Mouse (Mus musculus) liver, embryonic 14.5 days (tissue): ENCODE measurements at regions not wholly inside any gene's neighbourhood (a gene's known extent, or its start where the extent isn't known, plus 50 kb on each side); places are given as distances from the start of the nearest gene placed in this dataset.

Experiments
- ATAC-seq: fragments of 200-750 bp; cut with Nextera tagmentation; 2 replicates; pipeline ENCODE4 v1.8.0; 2017; ENCODE audit warnings: moderate number of reproducible peaks, mild to moderate bottlenecking, moderate library complexity; ENCODE audit not compliant: insufficient read depth
- DNase-seq, 3 experiments: peaks; one replicate each; pipeline ENCODE4 v3.0.0-alpha.2; 2012 to 2013; ENCODE audit warnings: low read depth in 3 of 3, low spot score in 3 of 3
- H3K27ac ChIP-seq: fragments of 300-500 bp; sonication (generic); 2 replicates; pipeline ENCODE4 v1.5.1; 2014; ENCODE audit warnings: moderate library complexity, mild to moderate bottlenecking, control low read depth, inconsistent platforms
- H3K27me3 ChIP-seq: fragments of 300-500 bp; sonication (generic); 2 replicates; pipeline ENCODE4 v1.6.1; 2014; ENCODE audit warnings: mild to moderate bottlenecking, low read length, moderate library complexity; ENCODE audit not compliant: control insufficient read depth, insufficient read depth
- H3K36me3 ChIP-seq: fragments of 300-500 bp; sonication (generic); replicated peaks from 2 replicates; pipeline ENCODE4 v1.6.1; 2014; ENCODE audit warnings: low read depth; ENCODE audit not compliant: control insufficient read depth, insufficient read depth
- H3K4me1 ChIP-seq, 2 experiments: fragments of 200-500 bp in 1 of 2; fragments of 300-500 bp in 1 of 2; sonication (generic) in 1 of 2; replicated peaks; 2 replicates each; pipeline ENCODE4 v1.6.1; 2012 to 2014; ENCODE audit warnings: antibody characterized with exemption in 1 of 2, inconsistent platforms in 1 of 2, low read length in 1 of 2; ENCODE audit not compliant: control insufficient read depth in 2 of 2, insufficient read depth in 2 of 2
- H3K4me2 ChIP-seq: fragments of 300-500 bp; sonication (generic); 2 replicates; pipeline ENCODE4 v1.6.1; 2014; ENCODE audit warnings: low read depth, mild to moderate bottlenecking, control low read depth, moderate library complexity
- H3K4me3 ChIP-seq, 2 experiments: fragments of 200-500 bp in 1 of 2; fragments of 300-500 bp in 1 of 2; sonication (generic) in 1 of 2; 2 replicates each; pipeline ENCODE4 v1.5.1; 2012 to 2014; ENCODE audit warnings: low read depth in 2 of 2, low read length in 2 of 2, mild to moderate bottlenecking in 2 of 2, control low read depth in 1 of 2, inconsistent platforms in 1 of 2, moderate library complexity in 1 of 2; ENCODE audit not compliant: insufficient read depth in 1 of 2
- H3K9ac ChIP-seq: fragments of 300-500 bp; sonication (generic); replicated peaks from 2 replicates; pipeline ENCODE4 v1.6.1; 2014; ENCODE audit warnings: mild to moderate bottlenecking, control low read depth, moderate library complexity
- H3K9me3 ChIP-seq: fragments of 300-500 bp; sonication (generic); 2 replicates; pipeline ENCODE4 v1.6.1; 2016; ENCODE audit warnings: low read length, mixed read lengths; ENCODE audit not compliant: control insufficient read depth
- CTCF ChIP-seq: IDR thresholded peaks from 2 replicates; pipeline ENCODE4 v1.5.1; 2016; ENCODE audit warnings: antibody characterized with exemption, low read depth, control low read depth
- EP300 ChIP-seq: IDR thresholded peaks from 2 replicates; pipeline ENCODE4 v1.6.1; 2016; ENCODE audit warnings: antibody characterized with exemption, low read depth
- WGBS: fragments of 180-500 bp; shearing (Covaris S2); extraction: QIAGEN DNeasy Blood & Tissue Kit; methylation state at CpG from one replicate; pipeline ENCODE4 v1.1.7; 2014; ENCODE audit not compliant: insufficient replicate concordance; 5-methylcytosine and 5-hydroxymethylcytosine counted together

DNA sequence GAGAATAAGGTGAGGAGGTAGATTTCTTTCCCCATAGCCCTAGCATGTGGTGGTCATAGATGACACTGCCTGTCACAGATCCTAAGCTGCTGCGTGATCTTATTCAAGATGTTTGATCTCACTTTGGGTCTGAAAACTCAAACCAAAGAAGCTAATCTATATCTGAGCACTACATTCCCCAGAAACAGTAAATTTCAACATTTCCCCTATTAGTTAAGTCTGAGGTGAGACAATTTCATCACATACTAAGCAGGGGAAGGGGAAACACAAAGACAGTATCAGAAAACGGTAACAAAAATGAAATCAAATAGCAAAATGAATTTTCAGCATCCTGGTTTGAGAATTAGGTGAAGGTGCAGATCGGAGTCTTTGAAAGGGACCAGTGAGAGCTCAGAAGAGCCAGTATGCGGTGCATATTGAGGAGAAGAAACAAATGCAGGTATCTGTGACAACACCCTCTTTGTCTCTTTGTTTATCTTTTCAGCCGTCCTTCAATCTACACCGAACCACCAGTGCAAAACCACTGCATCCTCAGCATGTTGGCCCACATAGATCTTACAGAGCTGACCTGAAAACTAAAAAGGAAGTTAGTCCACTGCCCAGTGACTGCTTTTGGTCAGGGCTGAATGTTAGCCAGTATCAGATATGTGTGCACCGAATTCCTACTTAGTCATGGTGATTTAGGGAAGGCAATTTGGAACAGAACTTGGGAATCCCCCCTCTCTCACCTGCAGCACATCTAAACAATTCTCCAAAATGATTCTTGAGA lies 247.0 kb downstream of the Ets1 start:
- no peak for ATAC-seq
- Histone ChIP-seq H3K4me2 (no peak overlapping the region), H3K27ac (no peak overlapping the region), H3K36me3 (no peaks in the 10 kb centered on the region), H3K9ac (no peak overlapping the region), H3K4me1 (no peaks in the 10 kb centered on the region), H3K9me3 (no peaks in the 10 kb centered on the region), H3K4me3 (no peak overlapping the region), H3K27me3 (no peaks in the 10 kb centered on the region)
- TF ChIP-seq EP300 (no peak), CTCF (no peak)
- no peak for DNase-seq
- 45% methylated on average over 7 of the region's 7 CpGs for WGBS

DNA sequence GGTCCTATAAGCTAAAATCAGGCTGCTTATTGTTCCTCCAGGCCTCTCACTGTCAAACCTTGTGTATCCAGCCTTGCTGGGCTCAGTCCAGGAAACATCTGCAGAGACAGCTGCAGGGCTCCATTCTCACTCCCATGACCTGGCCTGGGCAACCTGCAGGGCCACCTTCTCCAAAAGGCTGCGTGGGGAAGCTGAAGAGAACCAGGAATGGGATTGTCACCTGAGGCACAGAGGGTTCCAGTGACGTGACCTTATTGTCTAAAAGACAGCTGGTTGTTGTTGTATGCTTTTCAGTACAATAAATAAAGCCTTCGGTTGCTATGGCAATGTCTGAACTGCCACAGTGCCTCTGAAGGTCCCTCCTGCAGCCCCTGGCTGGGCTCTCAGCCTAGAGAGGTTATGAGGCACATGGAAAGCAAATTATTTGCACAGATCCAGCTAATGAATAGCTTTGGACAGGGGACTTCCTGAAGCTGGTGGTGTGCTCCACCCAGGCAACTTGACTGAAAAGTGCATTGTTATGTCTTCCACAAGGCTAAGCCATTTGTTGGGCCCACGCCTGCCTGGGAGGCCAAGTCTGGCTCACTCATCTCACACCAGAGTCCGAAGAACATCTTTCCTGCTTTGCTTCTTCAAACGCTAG lies 250.1 kb downstream of the Ets1 start:
- DNase-seq: no peak
- H3K4me2 ChIP-seq: no peak overlapping the region
- no peaks in the 10 kb centered on the region for H3K27me3 ChIP-seq
- no peak overlapping the region for H3K9ac ChIP-seq
- H3K36me3 ChIP-seq: no peaks in the 10 kb centered on the region
- no peak overlapping the region for H3K27ac ChIP-seq
- 46% methylated on average over 6 of the region's 6 CpGs for WGBS
- H3K9me3 ChIP-seq: no peaks in the 10 kb centered on the region
- ATAC-seq: no peak
- H3K4me3 ChIP-seq: no peak overlapping the region
- TF ChIP-seq EP300: no peak
- no peak for TF ChIP-seq CTCF
- H3K4me1 ChIP-seq: no peaks in the 10 kb centered on the region

DNA sequence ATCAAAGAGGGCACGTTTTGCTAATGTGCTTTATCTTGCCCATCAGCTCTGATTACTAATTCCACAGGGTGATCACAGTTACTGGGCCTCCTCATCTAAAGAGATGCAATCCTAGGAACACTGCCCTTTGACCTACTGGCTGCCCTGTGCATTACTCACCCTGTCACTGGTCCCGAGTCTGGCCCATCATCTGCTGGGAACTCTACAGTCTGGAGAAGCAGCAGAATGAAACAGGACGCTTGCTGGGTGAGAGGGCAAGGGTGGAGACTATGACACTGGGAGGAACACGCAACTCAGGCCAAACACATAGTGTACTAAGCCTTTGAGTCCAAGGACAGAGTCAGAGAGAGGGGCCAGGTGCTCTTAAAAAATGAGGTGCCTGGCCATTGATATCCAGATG lies 263.8 kb downstream of the Ets1 start:
- H3K27ac ChIP-seq: no peak overlapping the region
- DNase-seq (no peak), ATAC-seq (no peak)
- no peaks in the 10 kb centered on the region for H3K9me3 ChIP-seq
- TF ChIP-seq CTCF: no peak
- no peak for TF ChIP-seq EP300
- H3K9ac ChIP-seq: no peak overlapping the region
- no peaks in the 10 kb centered on the region for H3K36me3 ChIP-seq
- H3K4me3 ChIP-seq: no peak overlapping the region
- WGBS: 34% methylated on average over 4 of the region's 4 CpGs
- no peak overlapping the region for H3K4me2 ChIP-seq
- H3K27me3 ChIP-seq: no peaks in the 10 kb centered on the region
- no peaks in the 10 kb centered on the region for H3K4me1 ChIP-seq

DNA sequence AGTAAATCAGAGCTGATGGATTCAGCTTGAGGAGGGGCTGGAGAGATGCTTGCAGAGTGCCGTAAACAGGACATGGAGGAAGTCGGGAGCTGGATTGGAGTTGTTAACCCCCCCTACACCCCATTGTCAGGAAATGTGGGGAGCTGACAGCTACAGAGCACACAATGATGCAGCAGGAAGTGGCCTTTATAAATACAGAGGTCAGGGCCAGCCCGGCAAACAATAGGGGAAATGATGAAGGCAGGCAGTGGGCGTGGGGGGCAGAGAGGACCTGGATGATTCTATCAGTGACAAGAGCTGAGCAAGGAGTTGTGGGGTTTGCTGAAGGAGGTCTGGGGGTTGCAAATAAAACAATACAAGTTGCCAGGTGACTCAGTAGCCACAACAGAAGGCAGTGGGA lies 265.3 kb downstream of the Ets1 start:
- H3K4me1 ChIP-seq: 0 out of 4 replicates have a peak, but pooled peaks cover 0 to under 1% of the 10 kb centered on the region in 2 experiments
- TF ChIP-seq CTCF (no peak), EP300 (no peak)
- H3K4me3 ChIP-seq: no peak overlapping the region
- no peak; the same call in 1 of the 2 replicates for ATAC-seq
- no peaks in the 10 kb centered on the region for H3K27me3 ChIP-seq
- H3K4me2 ChIP-seq: no peak overlapping the region
- WGBS: 27% methylated on average over 4 of the region's 4 CpGs
- no peak overlapping the region for H3K27ac ChIP-seq
- no peaks in the 10 kb centered on the region for H3K36me3 ChIP-seq
- no peaks in the 10 kb centered on the region for H3K9me3 ChIP-seq
- no peak overlapping the region for H3K9ac ChIP-seq
- no peak for DNase-seq

DNA sequence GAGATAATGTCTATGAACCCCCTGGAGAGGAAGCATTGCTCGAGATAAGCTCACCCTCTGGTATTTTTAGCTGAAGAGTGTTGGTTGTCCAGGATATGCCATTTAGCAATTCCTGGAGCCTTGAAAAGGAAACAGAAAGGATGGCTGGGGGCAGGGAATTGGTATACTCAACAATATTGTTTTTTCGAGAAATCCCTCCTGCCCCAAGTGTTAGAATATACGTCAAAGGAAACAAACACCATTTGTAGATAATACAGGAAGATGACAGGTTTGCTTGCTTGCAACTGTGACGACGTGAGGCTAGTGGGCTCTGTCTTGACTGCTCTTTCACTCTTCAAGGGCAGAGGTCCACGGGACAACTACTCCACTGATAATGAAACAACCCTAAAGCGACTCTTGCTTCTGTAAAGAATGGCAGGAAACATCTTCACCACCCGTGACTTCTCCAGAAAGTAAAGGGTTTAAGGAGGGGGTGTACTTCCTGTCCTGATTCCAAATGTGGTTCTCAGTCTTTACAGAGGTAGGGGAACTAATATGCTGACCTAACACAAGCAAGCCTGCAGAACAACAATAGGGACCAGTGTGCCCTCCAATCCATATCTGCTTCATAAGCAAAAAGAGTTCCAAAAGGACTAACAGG lies 270.3 kb downstream of the Ets1 start:
- DNase-seq (peak in 2 of 3 experiments; percentile 4 to 7), ATAC-seq (peak; percentile 39; the same call in 1 of the 2 replicates)
- Histone ChIP-seq H3K9ac (no peak overlapping the region), H3K27me3 (no peaks in the 10 kb centered on the region), H3K36me3 (no peaks in the 10 kb centered on the region), H3K4me1 (0 out of 4 replicates have a peak, but pooled peaks cover 0 to 2% of the 10 kb centered on the region in 2 experiments), H3K4me3 (no peak overlapping the region), H3K4me2 (no peak overlapping the region), H3K27ac (no peak overlapping the region), H3K9me3 (no peaks in the 10 kb centered on the region)
- 10% methylated on average over 8 of the region's 8 CpGs for WGBS
- TF ChIP-seq CTCF: no peak
- no peak for TF ChIP-seq EP300
